Mouse (Mus musculus): ENCODE data around the gene Spop.
"Not testable (repeated sequence)": the region's sequence is repeated elsewhere in the genome, so short reads cannot be mapped to it uniquely, and the experiment has no call there.

The Spop gene

DNA sequence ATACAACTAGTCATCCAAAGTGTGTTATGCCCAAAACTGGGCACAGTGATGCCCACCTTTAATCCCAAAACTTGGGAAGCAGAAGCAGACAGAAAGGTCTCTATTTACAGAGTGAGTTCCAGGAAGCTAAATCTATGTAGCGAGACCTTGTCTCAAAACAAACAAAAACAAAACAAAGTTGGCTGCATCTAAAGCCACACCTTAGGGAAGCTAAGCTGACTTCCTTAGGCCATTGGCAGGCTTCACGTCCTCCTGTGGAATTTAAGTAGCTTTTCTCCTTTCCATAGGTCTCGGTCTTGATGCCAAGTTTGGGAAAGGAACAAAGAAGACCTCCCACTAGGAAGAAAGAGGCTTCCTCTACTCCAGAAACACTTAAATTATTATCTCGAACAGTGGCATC lies 22.7 kb upstream of the Spop start:
- DNase-seq (ENCODE audit: low read depth, low spot score), result no peak

DNA sequence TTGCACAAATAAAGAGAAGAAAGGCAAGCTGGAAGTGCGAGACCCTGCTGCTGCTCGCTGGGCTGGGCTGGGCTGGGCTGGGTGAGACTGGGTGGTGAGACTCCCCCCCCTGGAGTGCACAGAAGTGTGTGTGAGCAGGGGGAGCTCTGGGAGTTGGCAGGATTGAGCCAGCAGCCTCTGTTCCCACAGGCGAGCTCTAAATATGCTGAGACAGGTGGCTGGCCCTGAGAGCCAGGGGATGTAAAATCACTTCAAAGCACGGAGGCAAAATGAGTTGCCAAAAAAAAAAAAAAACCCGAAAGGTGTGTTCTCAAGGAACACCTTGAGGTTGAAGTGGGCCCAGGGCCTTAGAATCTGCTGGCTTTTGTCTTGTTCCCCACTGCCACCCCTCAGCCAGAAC lies 22.1 kb upstream of the Spop start:
- no peak for DNase-seq (ENCODE audit: low read depth, low spot score)

DNA sequence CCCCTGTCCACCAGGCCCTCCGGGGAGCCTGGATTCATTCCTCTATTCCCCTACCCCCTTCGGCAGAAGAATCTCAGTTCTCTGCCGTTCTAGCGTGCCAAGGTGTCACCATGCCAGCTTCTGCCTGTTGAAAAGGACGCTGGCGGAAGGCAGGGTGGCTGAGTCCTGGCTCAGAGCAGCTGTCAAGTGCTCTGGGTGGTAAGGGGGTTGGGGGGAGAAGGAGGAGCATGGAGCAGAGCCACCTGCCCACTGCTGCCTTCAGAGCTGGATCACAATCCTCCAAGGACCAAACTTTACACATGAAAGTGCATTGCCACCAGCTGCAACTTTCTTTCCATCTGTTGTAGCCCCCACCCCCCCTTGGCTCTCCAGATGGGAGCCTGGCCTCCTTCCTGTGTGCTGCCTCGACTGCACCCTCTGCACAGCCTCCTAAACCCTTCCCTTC lies 21.6 kb upstream of the Spop start:
- DNase-seq (ENCODE audit: low read depth, low spot score), result no peak

DNA sequence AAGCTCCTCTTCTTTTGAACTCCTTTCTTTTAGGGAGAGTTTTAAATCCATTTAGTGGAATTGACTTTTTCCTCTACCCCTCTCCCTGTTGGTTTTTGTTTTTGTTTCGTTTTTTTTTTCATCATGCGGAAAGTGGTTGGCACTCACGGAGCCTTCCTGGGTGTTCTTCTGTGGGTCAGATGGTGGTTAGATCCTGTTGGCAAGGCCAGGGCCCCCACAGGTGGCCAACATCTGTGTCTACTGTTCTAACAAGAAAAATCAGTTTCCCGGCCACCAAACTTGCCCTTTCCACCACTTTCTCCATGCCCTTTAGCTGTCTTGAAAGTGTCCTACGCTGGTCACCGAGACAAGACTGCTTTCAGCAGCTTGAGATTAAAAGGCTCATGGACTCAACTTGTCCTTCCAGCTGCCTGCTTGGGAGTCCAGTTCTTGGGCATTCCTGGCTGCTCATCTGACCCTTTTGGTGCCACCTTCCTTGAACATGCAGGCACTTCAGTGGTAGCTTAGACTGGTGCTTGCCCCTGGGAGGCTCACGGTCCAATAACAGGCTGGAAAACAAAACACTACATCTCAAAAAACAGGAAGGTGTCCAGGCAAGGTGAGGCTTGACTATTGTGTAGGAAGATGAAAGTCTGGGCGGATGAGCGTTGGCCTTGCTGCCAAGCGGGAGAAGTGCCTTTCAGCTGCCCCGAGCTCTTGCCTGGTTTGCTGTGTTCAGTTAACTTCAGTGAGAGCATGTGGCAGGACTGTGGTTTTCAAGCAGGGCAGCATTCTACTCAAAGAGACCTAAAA lies 21.0 kb upstream of the Spop start:
- DNase-seq (ENCODE audit: low read depth, low spot score), result no peak

DNA sequence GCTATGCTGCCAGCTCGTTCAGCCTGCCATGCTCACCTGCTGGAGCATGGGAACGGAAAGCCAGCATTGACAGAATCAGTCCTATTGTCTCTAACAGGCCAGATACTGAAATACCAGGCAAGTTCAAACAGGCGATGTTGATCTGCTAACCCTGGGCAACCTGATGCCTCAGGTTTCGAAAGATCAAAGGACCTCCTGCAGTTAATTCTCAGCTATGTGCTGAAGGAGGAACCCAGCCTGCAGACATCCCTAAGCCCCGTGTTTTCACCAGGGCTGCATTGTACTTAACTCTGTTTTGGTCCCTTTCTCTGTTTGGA lies 20.4 kb upstream of the Spop start:
- no peak for DNase-seq (ENCODE audit: low read depth, low spot score)

DNA sequence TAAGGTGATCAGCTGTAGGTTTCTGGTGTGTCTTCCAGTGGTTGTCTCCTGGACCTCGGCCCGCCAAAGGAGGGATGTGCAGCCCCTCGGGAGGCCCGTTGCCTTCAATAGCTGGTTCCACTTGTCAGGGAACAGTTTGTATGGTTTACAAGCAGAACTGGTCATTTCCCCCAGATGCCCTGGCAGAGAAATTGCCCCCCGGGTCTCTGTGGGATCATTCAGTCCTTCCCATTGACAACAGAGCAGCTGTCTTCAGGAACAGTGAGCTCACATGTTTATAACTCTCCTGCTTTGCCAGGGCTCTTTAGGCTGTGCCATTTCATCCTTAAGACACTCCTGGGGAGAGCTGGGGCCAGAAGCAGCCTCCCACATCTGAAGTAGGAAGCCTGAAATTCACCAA lies 19.8 kb upstream of the Spop start:
- no peak for DNase-seq (ENCODE audit: low read depth, low spot score)

DNA sequence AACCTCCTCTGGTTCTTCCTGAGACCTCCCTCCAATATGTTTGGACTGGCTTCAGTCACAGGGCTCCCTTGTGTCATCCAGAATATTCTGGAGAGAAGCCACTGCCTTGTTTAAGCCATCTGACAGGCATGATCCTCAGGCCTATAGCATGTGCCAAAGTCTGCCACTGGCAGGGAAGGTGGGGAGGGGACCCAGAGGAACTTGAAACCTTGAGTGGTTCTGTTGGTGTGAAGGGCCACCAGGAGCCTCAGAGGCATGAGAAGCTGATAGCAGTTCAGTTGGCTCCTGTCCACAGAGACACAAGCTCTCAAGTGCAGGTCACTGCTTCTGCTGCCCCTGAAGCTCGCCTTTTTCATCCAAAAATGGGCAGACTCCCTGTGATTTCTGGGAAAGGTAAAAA lies 17.3 kb upstream of the Spop start:
- DNase-seq (ENCODE audit: low read depth, low spot score), result no peak

DNA sequence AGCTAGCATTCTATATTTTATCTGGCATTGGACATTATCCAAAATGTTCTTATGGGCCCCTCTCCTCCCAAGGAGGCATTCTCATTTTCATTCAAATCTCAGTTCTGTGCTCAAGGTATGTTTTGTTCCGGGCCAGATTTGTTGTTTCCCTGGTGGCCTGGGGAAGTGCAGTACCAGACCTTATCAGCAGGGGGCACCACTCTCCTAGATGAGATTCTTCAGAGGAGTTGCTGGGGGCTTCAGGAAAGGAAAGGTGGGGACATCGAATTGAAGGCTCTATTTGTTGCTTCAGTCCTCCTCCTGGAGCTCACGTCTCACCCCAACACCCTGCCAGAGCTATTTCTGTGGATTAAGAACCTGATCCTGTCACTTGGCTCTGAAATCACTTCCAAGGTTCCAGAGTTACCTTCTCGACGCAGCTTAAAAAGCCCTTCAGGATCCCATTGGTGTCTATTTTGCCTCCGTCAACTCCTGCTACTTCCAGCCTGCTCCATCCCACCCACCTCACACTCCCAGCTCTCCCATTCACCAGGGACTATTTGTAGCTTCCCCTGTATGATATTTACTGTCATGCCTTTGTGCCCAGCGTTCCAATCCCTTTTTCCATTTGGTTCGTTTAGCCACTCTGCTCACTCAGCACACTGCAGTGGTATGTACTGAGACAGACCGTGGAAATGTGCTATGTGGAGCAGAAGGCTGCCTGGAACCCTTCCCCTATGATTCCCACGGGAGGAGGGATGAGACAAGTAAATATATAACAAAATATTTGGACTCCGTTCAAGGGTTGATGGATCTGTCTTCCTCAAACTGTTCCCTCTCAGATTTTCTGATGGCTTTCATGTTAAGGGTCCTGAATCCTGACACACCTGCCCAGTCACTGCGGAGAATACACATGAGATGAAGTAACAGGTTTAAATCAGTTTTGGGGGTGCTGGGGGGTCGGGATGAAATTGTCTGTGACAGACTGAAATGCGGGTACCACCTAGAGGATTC lies 15.7 kb upstream of the Spop start:
- DNase-seq (ENCODE audit: low read depth, low spot score), result no peak

DNA sequence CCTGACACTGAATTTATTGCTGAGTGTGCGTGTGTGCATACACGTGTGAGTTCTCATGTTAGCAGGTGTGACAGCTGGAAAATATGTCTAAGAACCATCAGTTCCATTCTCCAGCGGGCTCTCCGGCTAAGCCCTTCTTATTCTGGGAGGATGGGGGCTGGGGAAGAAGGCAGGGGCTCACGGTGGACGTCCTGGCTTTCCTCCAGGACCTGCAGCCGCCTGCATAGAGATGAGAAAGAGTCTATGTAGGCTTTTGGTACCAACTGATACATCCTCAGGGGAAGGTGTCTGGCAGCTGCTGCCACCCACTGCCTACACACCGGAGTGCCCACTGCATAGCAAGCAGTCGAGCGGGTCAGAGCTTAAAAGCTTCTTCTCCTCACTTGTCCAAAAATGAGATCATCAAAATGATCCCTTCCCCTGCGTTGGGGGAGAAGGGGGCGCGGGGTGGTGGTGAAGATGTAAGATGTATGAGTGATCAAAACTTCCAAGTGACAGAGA lies 14.3 kb upstream of the Spop start:
- DNase-seq (ENCODE audit: low read depth, low spot score), result no peak

DNA sequence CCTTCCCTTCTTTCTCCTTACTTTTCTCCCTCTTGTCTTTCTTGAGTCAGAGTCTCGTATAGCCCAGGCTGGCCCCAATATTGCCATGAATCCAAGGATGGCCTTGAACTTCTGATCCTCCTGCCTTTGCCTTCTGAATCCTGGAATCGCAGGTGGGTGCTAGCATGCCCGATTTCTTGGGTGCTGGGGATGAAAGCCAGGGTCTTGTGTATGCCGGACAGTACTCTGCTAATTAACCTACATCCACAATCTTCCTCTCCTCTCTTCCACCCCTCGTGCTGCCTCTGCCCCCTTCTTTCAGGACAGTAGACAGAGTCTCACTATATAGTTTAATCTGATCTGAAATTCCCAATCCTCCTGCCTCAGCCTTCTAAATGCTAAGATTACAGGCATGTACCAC lies 12.3 kb upstream of the Spop start:
- no peak for DNase-seq (ENCODE audit: low read depth, low spot score)

DNA sequence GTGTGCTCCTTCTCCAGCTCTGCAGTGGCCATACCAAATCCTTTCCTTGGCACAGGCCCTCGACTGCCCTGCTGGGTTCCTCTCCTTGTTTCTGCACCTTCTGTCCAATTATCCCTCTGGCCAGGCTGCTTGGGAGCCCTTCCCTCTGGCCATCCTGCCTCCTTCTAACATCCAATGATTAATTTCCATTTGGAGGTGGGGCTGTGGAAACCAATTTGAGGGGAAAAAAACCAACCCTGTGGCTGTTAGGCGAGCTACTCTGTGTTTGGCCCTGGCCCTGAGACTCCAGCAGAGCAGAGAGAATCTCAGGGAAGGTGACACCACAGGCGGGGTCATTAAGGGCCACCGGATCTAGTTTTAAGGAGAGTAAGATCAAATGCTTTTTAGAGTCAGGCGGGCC lies 11.7 kb upstream of the Spop start:
- DNase-seq (ENCODE audit: low read depth, low spot score), result no peak

DNA sequence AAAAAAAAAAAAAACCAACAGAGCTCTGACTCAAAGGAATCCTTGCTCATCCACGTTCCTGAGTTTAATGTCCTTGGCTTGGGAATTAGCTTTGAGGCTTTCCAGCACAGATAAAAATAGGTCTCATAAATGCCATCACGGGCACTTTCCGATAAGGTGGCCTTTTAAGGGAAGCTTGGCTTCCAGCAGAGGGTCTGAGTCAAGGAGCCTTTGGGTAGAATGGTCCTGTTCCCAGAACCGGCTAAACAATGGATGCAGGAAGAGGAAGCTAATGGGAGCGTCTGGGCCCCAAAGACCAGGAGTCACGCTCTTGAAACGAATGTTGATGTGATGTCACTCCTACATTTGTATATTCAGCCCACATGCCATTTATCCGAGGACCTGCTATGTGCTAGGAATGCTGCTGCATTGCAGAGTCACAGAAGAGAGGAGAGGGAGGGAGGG lies 11.2 kb upstream of the Spop start:
- no peak for DNase-seq (ENCODE audit: low read depth, low spot score)

DNA sequence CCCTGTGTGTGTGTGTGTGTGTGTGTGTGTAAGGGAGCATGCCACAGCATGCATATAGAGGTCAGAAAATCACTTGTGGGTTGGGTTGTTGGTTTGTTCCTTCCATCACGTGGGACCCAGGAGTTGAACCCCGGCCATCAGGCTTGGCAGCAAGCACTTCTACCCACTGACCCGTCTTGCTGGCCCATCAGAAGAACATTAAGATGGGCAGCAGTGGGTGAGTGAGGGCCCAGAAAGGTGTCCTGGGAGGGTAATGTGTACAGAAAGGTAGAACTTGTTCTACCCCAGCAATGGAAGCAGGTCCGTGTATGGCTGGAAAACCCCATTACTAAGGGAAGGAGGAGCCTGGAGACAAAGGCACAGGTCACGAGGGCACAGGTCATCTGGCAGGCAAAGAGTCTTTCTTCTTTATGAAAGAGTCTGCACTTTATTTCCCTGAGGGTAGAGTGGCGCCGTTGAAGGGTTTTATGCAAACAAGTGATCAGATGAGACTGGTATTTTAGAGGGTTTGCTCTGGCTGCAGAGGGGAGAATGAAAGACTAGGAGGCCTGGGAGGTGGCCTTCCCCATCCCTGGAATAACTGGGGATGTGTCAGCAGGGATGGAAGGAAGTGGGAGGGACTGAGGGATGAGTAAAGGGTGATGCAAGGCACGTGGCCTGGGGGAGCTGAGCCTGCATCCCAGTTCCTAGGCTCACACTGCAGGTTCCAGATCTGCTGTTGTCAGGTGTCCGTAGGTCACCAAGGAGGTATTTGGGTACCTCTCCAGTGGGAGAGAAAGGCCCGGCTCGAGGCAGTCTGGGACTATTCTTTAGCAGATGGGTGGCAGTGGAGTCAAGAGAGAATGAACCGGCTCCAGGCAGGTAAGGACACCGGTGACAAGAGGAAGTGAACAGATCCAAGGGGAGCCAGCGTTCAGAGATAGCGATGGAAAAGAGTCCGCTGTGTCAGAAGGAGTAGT lies 10.2 kb upstream of the Spop start:
- DNase-seq (ENCODE audit: low read depth, low spot score), result no peak

DNA sequence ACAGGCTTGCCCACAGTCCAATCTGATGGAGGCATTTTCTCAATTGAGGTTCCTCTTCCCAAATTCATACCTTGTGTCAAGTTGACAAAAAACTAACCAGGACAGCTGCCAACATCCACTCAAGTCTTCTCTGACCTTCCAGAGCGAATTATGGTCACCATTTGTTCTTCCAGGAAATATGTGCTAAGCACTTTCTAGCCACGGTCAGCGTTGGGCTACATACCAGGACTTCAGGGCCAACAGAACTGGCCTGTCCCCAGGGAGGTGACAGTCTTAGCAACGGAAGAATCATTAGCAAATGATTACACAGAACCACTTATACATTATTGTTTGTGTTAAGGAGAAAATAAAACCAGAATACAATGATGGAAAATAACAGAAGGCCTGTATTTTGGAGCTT lies 8.1 kb upstream of the Spop start:
- DNase-seq (ENCODE audit: low read depth, low spot score), result no peak

DNA sequence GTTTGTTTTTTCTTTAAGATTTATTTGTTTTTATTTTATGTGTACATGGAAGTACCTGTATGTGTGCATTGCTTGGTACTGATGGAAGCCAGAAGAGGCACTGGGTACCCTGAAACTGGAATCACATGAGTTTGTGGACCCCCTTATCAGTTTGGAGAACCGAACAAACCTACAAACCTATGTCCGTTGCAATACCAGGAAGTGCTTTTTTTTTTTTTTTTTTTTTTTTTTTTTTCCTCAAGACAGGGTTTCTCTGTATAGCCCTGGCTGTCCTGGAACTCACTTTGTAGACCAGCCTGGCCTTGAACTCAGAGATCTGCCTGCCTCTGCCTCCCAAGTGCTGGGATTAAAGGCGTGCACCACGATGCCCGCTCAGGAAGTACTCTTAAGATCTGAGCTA lies 7.5 kb upstream of the Spop start:
- not testable (repeated sequence) for DNase-seq (ENCODE audit: low read depth, low spot score)

DNA sequence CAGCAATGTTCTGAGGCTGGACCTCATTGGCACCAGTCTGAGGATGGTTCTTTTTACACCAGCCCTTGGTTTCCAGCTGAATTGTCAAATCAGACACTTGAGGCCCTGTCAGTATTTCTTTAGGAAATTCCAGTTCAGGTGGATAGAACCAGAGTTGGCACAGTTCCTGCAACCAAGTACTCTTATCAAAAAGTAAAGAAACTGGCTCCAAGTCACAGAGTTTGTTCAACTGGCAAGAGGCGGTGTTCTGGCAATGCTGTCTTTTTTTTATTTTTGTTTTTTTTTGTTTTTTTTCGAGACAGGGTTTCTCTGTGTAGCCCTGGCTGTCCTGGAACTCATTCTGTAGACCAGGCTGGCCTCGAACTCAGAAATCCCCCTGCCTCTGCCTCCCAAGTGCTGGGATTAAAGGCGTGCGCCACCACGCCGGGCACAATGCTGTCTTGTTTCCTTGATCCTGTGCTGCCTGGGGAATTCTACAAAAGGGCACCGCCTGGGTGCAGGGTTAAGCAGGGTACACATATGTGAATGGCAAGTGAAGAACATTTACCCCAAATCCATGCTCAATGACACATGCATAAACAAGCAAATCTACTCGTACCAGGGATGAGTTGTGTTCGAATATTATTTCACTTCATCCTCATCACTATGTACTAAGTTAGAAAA lies 4.3 kb upstream of the Spop start:
- DNase-seq (ENCODE audit: low read depth, low spot score), result no peak

DNA sequence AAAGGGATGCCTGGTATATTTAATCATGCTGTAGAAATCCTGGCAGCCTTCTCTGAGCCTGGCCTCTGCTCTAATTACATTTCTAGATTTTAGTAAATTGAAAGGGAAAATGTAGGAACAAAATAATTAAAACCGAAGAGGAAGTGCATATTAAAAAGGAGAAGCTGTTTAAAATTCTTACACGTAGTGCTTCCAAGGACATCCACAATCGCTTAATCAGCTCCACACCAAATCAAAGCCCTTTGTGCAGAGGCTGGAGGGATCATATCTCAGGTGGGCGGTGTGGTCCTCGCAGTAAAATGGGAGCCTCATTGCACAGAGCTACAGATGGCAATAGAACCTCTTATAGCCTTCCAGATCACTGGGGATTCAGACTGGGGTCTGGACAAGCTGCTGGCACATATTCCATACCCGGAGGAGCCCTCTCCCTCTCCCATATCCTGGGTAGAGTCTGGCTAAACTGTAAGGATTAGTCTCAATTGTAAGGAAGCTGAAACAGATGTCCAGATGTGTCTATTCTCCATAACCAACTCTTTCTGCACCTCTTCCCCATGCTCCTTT lies 2.3 kb upstream of the Spop start:
- no peak for DNase-seq (ENCODE audit: low read depth, low spot score)

DNA sequence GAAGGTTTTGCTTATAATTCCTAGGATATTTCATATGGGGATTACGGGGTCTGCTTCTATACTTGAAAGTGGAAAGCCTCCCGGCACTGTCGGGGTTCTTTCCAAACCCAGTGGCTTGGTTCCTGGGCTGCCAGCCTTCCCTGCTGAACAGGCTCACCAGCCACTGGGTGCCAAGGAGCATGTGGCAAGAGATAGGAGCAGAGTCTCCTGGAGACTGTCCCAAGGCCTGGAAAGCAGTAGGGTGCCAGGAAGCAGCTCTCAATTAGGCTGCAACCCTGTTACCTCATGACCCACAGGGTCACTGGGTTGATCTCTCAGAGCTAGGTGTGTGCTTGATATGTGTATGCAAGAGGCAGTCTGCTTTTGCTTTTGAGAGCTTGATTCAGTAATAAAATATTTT lies 1.3 kb upstream of the Spop start:
- no peak for DNase-seq (ENCODE audit: low read depth, low spot score)

DNA sequence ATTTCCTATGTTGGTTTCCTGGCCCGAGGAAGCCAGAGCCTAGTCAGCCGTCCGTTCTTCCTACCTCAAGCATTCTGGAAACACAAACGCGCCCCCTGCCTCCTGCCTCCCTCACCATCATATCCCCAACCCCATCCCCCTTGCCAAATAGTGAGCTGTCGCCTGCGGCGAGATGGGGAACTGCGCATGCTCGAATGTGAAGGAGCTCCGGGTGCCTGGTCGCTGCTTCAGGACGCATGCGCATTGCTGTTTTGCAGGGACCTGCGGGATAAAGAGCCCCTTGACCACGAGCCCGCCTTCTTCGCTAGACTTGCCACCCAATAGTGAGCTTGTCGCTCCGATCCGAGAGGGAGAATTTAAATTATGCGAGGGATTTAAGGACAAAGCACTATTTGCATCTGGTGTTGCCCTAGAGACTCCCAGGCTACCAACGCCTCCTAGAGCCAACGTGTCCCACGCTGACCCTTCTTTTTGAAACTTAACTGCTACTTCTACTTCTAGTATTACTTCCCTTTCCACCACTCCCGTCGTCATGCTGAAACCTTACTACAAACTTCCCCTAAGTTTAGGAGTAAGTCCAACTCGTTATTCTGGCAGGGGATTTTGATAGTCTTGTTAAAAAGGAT lies 769 bp downstream of the Spop start:
- DNase-seq (ENCODE audit: low read depth, low spot score), result peak; percentile 91

DNA sequence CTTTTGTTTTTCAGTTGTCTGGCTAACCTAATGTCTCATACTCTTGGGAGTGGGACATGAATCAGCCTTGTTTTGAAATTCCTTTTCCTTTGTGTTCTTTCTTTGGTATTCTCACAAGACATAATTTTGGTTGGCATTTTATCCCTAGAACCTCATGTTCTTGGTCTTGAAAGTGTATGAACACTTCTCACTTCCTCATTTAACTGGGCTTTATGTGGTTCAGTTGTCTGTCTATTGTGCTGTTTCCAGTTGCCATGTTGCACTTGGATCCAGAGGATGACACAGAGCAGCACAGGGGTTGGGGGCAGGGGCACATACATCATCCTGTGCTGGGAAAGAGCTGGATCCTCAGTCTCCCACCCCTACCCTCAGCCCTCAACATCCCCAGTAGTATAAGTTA lies 2.1 kb downstream of the Spop start:
- no peak for DNase-seq (ENCODE audit: low read depth, low spot score)
